Mouse (Mus musculus): Measurements from ENCODE around the gene Mgl2. TPM values are rescaled to one million over a fixed set of nuclear protein-coding genes. Genes with fewer than 3 reads are reported as not detected.

The Mgl2 gene
- polyA plus RNA-seq, 1 experiment from 2014 or later, result not detected

- H3K9me3 ChIP-seq, result no peaks in the 10 kb centered on the region
- no peak overlapping the region for H3K4me2 ChIP-seq (replicated peaks)
- no peaks in the 10 kb centered on the region for H3K36me3 ChIP-seq
- no peak for ATAC-seq (ENCODE audit: insufficient number of reproducible peaks, insufficient read depth, low FRiP score, low TSS enrichment)
- 55% methylated on average over 3 of the region's 3 CpGs for WGBS
- H3K27ac ChIP-seq, result no peak overlapping the region
- H3K4me1 ChIP-seq, result peaks cover 5% of the 10 kb centered on the region; the same call in 1 of the 2 replicates
- H3K9ac ChIP-seq, result no peak overlapping the region
- no peak overlapping the region for H3K4me3 ChIP-seq
- H3K27me3 ChIP-seq, result no peaks in the 10 kb centered on the region
These were observed 41.7 kb downstream of the Mgl2 start for GRCm38 (mm10) chr11:70171847-70172246.

- Histone ChIP-seq H3K9ac (no peak overlapping the region), H3K27me3 (no peaks in the 10 kb centered on the region), H3K4me1 (peaks cover 5% of the 10 kb centered on the region; the same call in 1 of the 2 replicates), H3K4me2 (replicated peaks) (no peak overlapping the region), H3K36me3 (no peaks in the 10 kb centered on the region), H3K27ac (no peak overlapping the region), H3K9me3 (no peaks in the 10 kb centered on the region), H3K4me3 (no peak overlapping the region)
- WGBS, result 59% methylated on average over 5 of the region's 5 CpGs
- ATAC-seq (ENCODE audit: insufficient number of reproducible peaks, insufficient read depth, low FRiP score, low TSS enrichment), result no peak
These were observed 42.2 kb downstream of the Mgl2 start for GRCm38 (mm10) chr11:70172298-70172697.

GRCm38 (mm10) chr11:70174491-70174890 lies 44.4 kb downstream of the Mgl2 start:
- WGBS, result 91% methylated on average over 4 of the region's 4 CpGs

GRCm38 (mm10) chr11:70177647-70178046 lies 47.5 kb downstream of the Mgl2 start:
- no peaks in the 10 kb centered on the region for H3K36me3 ChIP-seq
- no peak overlapping the region for H3K27ac ChIP-seq
- ATAC-seq (ENCODE audit: insufficient number of reproducible peaks, insufficient read depth, low FRiP score, low TSS enrichment), result no peak
- peaks cover 3% of the 10 kb centered on the region; the same call in 1 of the 2 replicates for H3K4me1 ChIP-seq
- 73% methylated on average over 8 of the region's 8 CpGs for WGBS
- no peak overlapping the region for H3K9ac ChIP-seq
- no peaks in the 10 kb centered on the region for H3K9me3 ChIP-seq
- no peak overlapping the region for H3K4me2 ChIP-seq (replicated peaks)
- no peak overlapping the region for H3K4me3 ChIP-seq
- H3K27me3 ChIP-seq, result no peaks in the 10 kb centered on the region

More at GRCm38 (mm10) chr11:70174491-70174890, 44.4 kb downstream of the Mgl2 start:
- no peak for ATAC-seq (ENCODE audit: insufficient number of reproducible peaks, insufficient read depth, low FRiP score, low TSS enrichment)
- H3K27me3 ChIP-seq, result no peaks in the 10 kb centered on the region
- no peak overlapping the region for H3K27ac ChIP-seq
- no peaks in the 10 kb centered on the region for H3K36me3 ChIP-seq
- H3K9me3 ChIP-seq, result no peaks in the 10 kb centered on the region
- H3K4me3 ChIP-seq, result no peak overlapping the region
- H3K4me1 ChIP-seq, result peaks cover 3% of the 10 kb centered on the region; the same call in 1 of the 2 replicates
- H3K9ac ChIP-seq, result no peak overlapping the region
- H3K4me2 ChIP-seq (replicated peaks), result no peak overlapping the region

- no peaks in the 10 kb centered on the region for H3K9me3 ChIP-seq
- no peak for ATAC-seq (ENCODE audit: insufficient number of reproducible peaks, insufficient read depth, low FRiP score, low TSS enrichment)
- peaks cover 3% of the 10 kb centered on the region; the same call in 1 of the 2 replicates for H3K4me1 ChIP-seq
- 86% methylated on average over 11 of the region's 11 CpGs for WGBS
- no peaks in the 10 kb centered on the region for H3K27me3 ChIP-seq
- no peak overlapping the region for H3K9ac ChIP-seq
- no peak overlapping the region for H3K4me3 ChIP-seq
- H3K4me2 ChIP-seq (replicated peaks), result no peak overlapping the region
- no peaks in the 10 kb centered on the region for H3K36me3 ChIP-seq
- H3K27ac ChIP-seq, result no peak overlapping the region
These were observed 48.2 kb downstream of the Mgl2 start for GRCm38 (mm10) chr11:70178311-70178710.

GRCm38 (mm10) chr11:70178756-70179155 lies 48.6 kb downstream of the Mgl2 start:
- peaks cover 3% of the 10 kb centered on the region; the same call in 1 of the 2 replicates for H3K4me1 ChIP-seq
- no peak overlapping the region for H3K27ac ChIP-seq
- H3K4me2 ChIP-seq (replicated peaks), result no peak overlapping the region
- no peaks in the 10 kb centered on the region for H3K27me3 ChIP-seq
- H3K4me3 ChIP-seq, result no peak overlapping the region
- no peak overlapping the region for H3K9ac ChIP-seq
- H3K9me3 ChIP-seq, result no peaks in the 10 kb centered on the region
- 81% methylated on average over 11 of the region's 11 CpGs for WGBS
- ATAC-seq (ENCODE audit: insufficient number of reproducible peaks, insufficient read depth, low FRiP score, low TSS enrichment), result no peak
- H3K36me3 ChIP-seq, result no peaks in the 10 kb centered on the region

- Histone ChIP-seq H3K9me3 (no peaks in the 10 kb centered on the region), H3K4me2 (replicated peaks) (no peak overlapping the region), H3K9ac (no peak overlapping the region)
These were observed 49.3 kb downstream of the Mgl2 start for GRCm38 (mm10) chr11:70179401-70179800.

GRCm38 (mm10) chr11:70180496-70180895 lies 50.4 kb downstream of the Mgl2 start:
- Histone ChIP-seq H3K36me3 (no peaks in the 10 kb centered on the region), H3K27ac (no peak overlapping the region), H3K27me3 (no peaks in the 10 kb centered on the region), H3K4me2 (replicated peaks) (no peak overlapping the region), H3K9me3 (no peaks in the 10 kb centered on the region), H3K4me3 (no peak overlapping the region), H3K4me1 (peaks cover 3% of the 10 kb centered on the region; the same call in 1 of the 2 replicates), H3K9ac (no peak overlapping the region)
- ATAC-seq (ENCODE audit: insufficient number of reproducible peaks, insufficient read depth, low FRiP score, low TSS enrichment), result no peak
- 85% methylated on average over 4 of the region's 4 CpGs for WGBS

More at GRCm38 (mm10) chr11:70179401-70179800, 49.3 kb downstream of the Mgl2 start:
- peaks cover 3% of the 10 kb centered on the region; the same call in 1 of the 2 replicates for H3K4me1 ChIP-seq
- H3K27me3 ChIP-seq, result no peaks in the 10 kb centered on the region
- WGBS, result 30% methylated on average over 14 of the region's 14 CpGs
- no peak overlapping the region for H3K4me3 ChIP-seq
- no peak overlapping the region for H3K27ac ChIP-seq
- H3K36me3 ChIP-seq, result no peaks in the 10 kb centered on the region
- ATAC-seq (ENCODE audit: insufficient number of reproducible peaks, insufficient read depth, low FRiP score, low TSS enrichment), result no peak

- Histone ChIP-seq H3K27me3 (no peaks in the 10 kb centered on the region), H3K4me1 (no peaks in the 10 kb centered on the region), H3K4me3 (no peak overlapping the region), H3K27ac (no peak overlapping the region), H3K9ac (no peak overlapping the region), H3K36me3 (no peaks in the 10 kb centered on the region), H3K9me3 (no peaks in the 10 kb centered on the region), H3K4me2 (replicated peaks) (no peak overlapping the region)
- no peak for ATAC-seq (ENCODE audit: insufficient number of reproducible peaks, insufficient read depth, low FRiP score, low TSS enrichment)
- WGBS, result 63% methylated on average over 7 of the region's 7 CpGs
These were observed 55.0 kb downstream of the Mgl2 start for GRCm38 (mm10) chr11:70185120-70185519.

Other genes with a start within 250 kb of the Mgl2 start
- gene Kctd11, start 248.9 kb upstream of the Mgl2 start, polyA plus RNA-seq (2016; fragmentation: Nextera tagmentation; extraction: Ambion mirVana), result 2.9 and 3.0 TPM in 2 replicates
- 0.83 and 1.3 TPM in 2 replicates for gene Acap1, start 234.8 kb upstream of the Mgl2 start, polyA plus RNA-seq (2016; fragmentation: Nextera tagmentation; extraction: Ambion mirVana)
- 21.4 and 23.6 TPM in 2 replicates for gene 2810408A11Rik, start 229.3 kb upstream of the Mgl2 start, polyA plus RNA-seq (2016; fragmentation: Nextera tagmentation; extraction: Ambion mirVana)
- gene Neurl4, start 229.3 kb upstream of the Mgl2 start, polyA plus RNA-seq (2016; fragmentation: Nextera tagmentation; extraction: Ambion mirVana), result 14.2 and 15.9 TPM in 2 replicates
- 84.8 and 92.0 TPM in 2 replicates for gene Gps2, start 216.4 kb upstream of the Mgl2 start, polyA plus RNA-seq (2016; fragmentation: Nextera tagmentation; extraction: Ambion mirVana)
- 1,661 and 1,669 TPM in 2 replicates for gene Eif5a, start 208.4 kb upstream of the Mgl2 start, polyA plus RNA-seq (2016; fragmentation: Nextera tagmentation; extraction: Ambion mirVana)
- gene Ybx2, start 194.5 kb upstream of the Mgl2 start, polyA plus RNA-seq (2016; fragmentation: Nextera tagmentation; extraction: Ambion mirVana), result 10.7 and 11.4 TPM in 2 replicates
- 34.2 and 36.1 TPM in 2 replicates for gene Slc2a4, start 182.1 kb upstream of the Mgl2 start, polyA plus RNA-seq (2016; fragmentation: Nextera tagmentation; extraction: Ambion mirVana)
- gene Cldn7, start 165.6 kb upstream of the Mgl2 start, polyA plus RNA-seq (2016; fragmentation: Nextera tagmentation; extraction: Ambion mirVana), result 29.6 and 32.2 TPM in 2 replicates
- 32.4 and 32.8 TPM in 2 replicates for gene Ctdnep1, start 149.2 kb upstream of the Mgl2 start, polyA plus RNA-seq (2016; fragmentation: Nextera tagmentation; extraction: Ambion mirVana)
- gene Elp5, start 147.8 kb upstream of the Mgl2 start, polyA plus RNA-seq (2016; fragmentation: Nextera tagmentation; extraction: Ambion mirVana), result 123 and 130 TPM in 2 replicates
- gene Gabarap, start 139.2 kb upstream of the Mgl2 start, polyA plus RNA-seq (2016; fragmentation: Nextera tagmentation; extraction: Ambion mirVana), result 463 and 471 TPM in 2 replicates
- 95.1 and 99.1 TPM in 2 replicates for gene Phf23, start 134.6 kb upstream of the Mgl2 start, polyA plus RNA-seq (2016; fragmentation: Nextera tagmentation; extraction: Ambion mirVana)
- gene Dvl2, start 129.7 kb upstream of the Mgl2 start, polyA plus RNA-seq (2016; fragmentation: Nextera tagmentation; extraction: Ambion mirVana), result 67.2 and 70.3 TPM in 2 replicates
- gene Acadvl, start 114.9 kb upstream of the Mgl2 start, polyA plus RNA-seq (2016; fragmentation: Nextera tagmentation; extraction: Ambion mirVana), result 66.8 and 70.4 TPM in 2 replicates
- 12.6 and 14.9 TPM in 2 replicates for gene Dlg4, start 113.4 kb upstream of the Mgl2 start, polyA plus RNA-seq (2016; fragmentation: Nextera tagmentation; extraction: Ambion mirVana)
- 0.51 and 0.83 TPM in 2 replicates for gene Asgr1, start 76.2 kb upstream of the Mgl2 start, polyA plus RNA-seq (2016; fragmentation: Nextera tagmentation; extraction: Ambion mirVana)
- gene Asgr2, start 37.7 kb upstream of the Mgl2 start, polyA plus RNA-seq (2016; fragmentation: Nextera tagmentation; extraction: Ambion mirVana), result not detected in 2 replicates
- gene Clec10a, start 25.9 kb downstream of the Mgl2 start, polyA plus RNA-seq (2016; fragmentation: Nextera tagmentation; extraction: Ambion mirVana), result 0.29 TPM in 1 of 2 replicates, not detected in the other
- gene Slc16a11, start 82.4 kb downstream of the Mgl2 start, polyA plus RNA-seq (2016; fragmentation: Nextera tagmentation; extraction: Ambion mirVana), result 1.5 and 2.0 TPM in 2 replicates
- gene Slc16a13, start 90.7 kb downstream of the Mgl2 start, polyA plus RNA-seq (2016; fragmentation: Nextera tagmentation; extraction: Ambion mirVana), result 12.8 and 13.3 TPM in 2 replicates
- gene Bcl6b, start 99.5 kb downstream of the Mgl2 start, polyA plus RNA-seq (2016; fragmentation: Nextera tagmentation; extraction: Ambion mirVana), result 10.7 and 10.8 TPM in 2 replicates
- gene 0610010K14Rik, start 107.6 kb downstream of the Mgl2 start, polyA plus RNA-seq (2016; fragmentation: Nextera tagmentation; extraction: Ambion mirVana), result 193 and 202 TPM in 2 replicates
- gene Gm21988, start 109.5 kb downstream of the Mgl2 start, polyA plus RNA-seq (2016; fragmentation: Nextera tagmentation; extraction: Ambion mirVana), result 9.9 and 13.2 TPM in 2 replicates
- 136 and 148 TPM in 2 replicates for gene Rnasek, start 109.5 kb downstream of the Mgl2 start, polyA plus RNA-seq (2016; fragmentation: Nextera tagmentation; extraction: Ambion mirVana)
- 2.9 and 4.0 TPM in 2 replicates for gene Alox12, start 125.0 kb downstream of the Mgl2 start, polyA plus RNA-seq (2016; fragmentation: Nextera tagmentation; extraction: Ambion mirVana)
- gene Alox12e, start 192.3 kb downstream of the Mgl2 start, polyA plus RNA-seq (2016; fragmentation: Nextera tagmentation; extraction: Ambion mirVana), result not detected in 2 replicates
- gene Alox15, start 221.7 kb downstream of the Mgl2 start, polyA plus RNA-seq (2016; fragmentation: Nextera tagmentation; extraction: Ambion mirVana), result 0.29 TPM in 2 replicates